9 mouse cellular contexts compared by ENCODE assay signal in the genomic region with DNA sequence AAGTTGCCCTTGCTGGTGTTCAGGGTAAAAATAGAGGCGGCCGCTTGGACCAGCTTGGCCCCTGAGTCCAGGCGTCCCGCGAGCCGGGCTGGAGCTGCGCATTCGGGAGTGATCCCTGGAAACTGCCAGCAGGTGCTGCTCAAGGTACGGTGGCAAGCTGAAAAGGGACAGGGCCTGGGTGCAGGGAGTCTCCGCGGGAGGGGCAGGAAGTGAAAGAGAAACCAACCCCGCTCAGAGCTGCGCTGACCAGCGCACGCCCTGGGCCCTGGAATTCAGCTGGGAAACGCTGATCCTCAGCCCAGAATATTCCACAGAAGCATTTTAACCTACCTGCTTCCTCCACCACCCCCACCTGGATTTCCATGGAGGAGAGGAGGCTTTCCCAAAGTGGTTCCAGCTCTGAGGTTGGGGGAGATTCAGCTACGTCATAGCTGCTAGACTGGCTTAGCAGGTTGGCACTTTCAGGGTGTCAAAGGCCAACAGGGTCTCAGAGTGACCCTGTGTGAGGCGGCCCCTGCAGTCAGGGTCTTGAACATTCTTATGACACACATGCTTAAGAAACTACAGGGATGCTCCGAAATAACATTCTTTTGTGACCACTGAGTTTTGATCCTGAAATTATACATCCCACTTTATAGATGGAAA. TPM values are rescaled to one million over a fixed set of nuclear protein-coding genes. Genes with fewer than 3 reads are reported as not detected.
DNase-seq lines count a peak whose midpoint lies in the region; ATAC-seq and TF ChIP-seq lines count a peak whose summit lies in the region.
"Had no signal": no experiment of that assay in that cellular context is flagged by ENCODE, and none has a peak within 500 bp of the region (broad histone marks: within the 10 kb centered on the region; RNA-seq: fewer than 3 reads in every experiment).

No protein-coding gene starts in this region.

- H3K36me3 ChIP-seq in neural tube, embryonic 11.5 days (ENCODE audit: control insufficient read depth, insufficient read depth, low read length): no peaks in the 10 kb centered on the region
- no peaks in the 10 kb centered on the region for H3K36me3 ChIP-seq in embryonic facial prominence, embryonic 11.5 days (replicated peaks; ENCODE audit: control insufficient read depth, insufficient read depth, low read depth, low read length)
- H3K36me3 ChIP-seq in kidney, adult 2 months (ENCODE audit: control insufficient read depth, insufficient read depth, low read length): no peaks in the 10 kb centered on the region
- H3K36me3 ChIP-seq in liver, adult 2 months (ENCODE audit: control insufficient read depth, insufficient read depth, low read length): no peaks in the 10 kb centered on the region
- no peaks in the 10 kb centered on the region for H3K36me3 ChIP-seq in midbrain, postnatal 0 days (ENCODE audit: insufficient read depth, low read length)

- DNase-seq in neural tube, embryonic 11.5 days (ENCODE audit: low spot score): peak; percentile 75
- no peak for DNase-seq in neural tube, embryonic 10.5 days (ENCODE audit: extremely low spot score, low spot score)
- DNase-seq in embryonic facial prominence, embryonic 11.5 days (ENCODE audit: low spot score): peak; percentile 82
- peak; percentile 58 for DNase-seq in heart, adult 8-10 months (ENCODE audit: low spot score)
- DNase-seq in kidney, adult 2 months: peak; percentile 81
- DNase-seq in liver, adult 2 months (ENCODE audit: extremely low read depth, low read depth, low spot score): peak; percentile 88
- peak; percentile 71 for DNase-seq in midbrain, postnatal 0 days (ENCODE audit: low spot score)
- DNase-seq in spleen, postnatal 36 days (ENCODE audit: low spot score in 2 of 2): peak; percentile 51 to 58

- H3K4me3 ChIP-seq in neural tube, embryonic 11.5 days (ENCODE audit: low read depth, low read length): peak overlapping the region; percentile 45
- peak overlapping the region; percentile 40 for H3K4me3 ChIP-seq in embryonic facial prominence, embryonic 11.5 days (ENCODE audit: low read depth, low read length)
- peak overlapping the region; percentile 50 for H3K4me3 ChIP-seq in kidney, adult 2 months (ENCODE audit: insufficient read depth, low read depth, low read length)
- H3K4me3 ChIP-seq in liver, adult 2 months (ENCODE audit: insufficient read depth, low read depth, low read length): peak overlapping the region; percentile 72
- H3K4me3 ChIP-seq in midbrain, postnatal 0 days (ENCODE audit: low read depth, low read length): peak overlapping the region; percentile 38

- H3K4me1 ChIP-seq in neural tube, embryonic 11.5 days (ENCODE audit: control insufficient read depth, insufficient read depth, low read length): peaks cover 4% of the 10 kb centered on the region
- no peaks in the 10 kb centered on the region for H3K4me1 ChIP-seq in embryonic facial prominence, embryonic 11.5 days (ENCODE audit: control insufficient read depth, insufficient read depth, low read length)
- no peaks in the 10 kb centered on the region for H3K4me1 ChIP-seq in kidney, adult 2 months (ENCODE audit: control insufficient read depth, insufficient read depth, low read length)
- peaks cover 18% of the 10 kb centered on the region for H3K4me1 ChIP-seq in liver, adult 2 months (ENCODE audit: control insufficient read depth, insufficient read depth, low read length)
- H3K4me1 ChIP-seq in midbrain, postnatal 0 days (ENCODE audit: insufficient read depth, low read length): 0 out of 2 replicates have a peak, but pooled peaks cover 4% of the 10 kb centered on the region

- peak overlapping the region; percentile 85 for H3K4me2 ChIP-seq in neural tube, embryonic 11.5 days (ENCODE audit: low read depth)
- peak overlapping the region; percentile 84 for H3K4me2 ChIP-seq in embryonic facial prominence, embryonic 11.5 days (ENCODE audit: low read depth, low read length)
- H3K4me2 ChIP-seq in midbrain, postnatal 0 days (ENCODE audit: low read depth, low read length, poor library complexity, severe bottlenecking): peak overlapping the region; percentile 71

- peak overlapping the region; percentile 51 for H3K9ac ChIP-seq in neural tube, embryonic 11.5 days (ENCODE audit: low read length)
- peak overlapping the region; percentile 69 for H3K9ac ChIP-seq in embryonic facial prominence, embryonic 11.5 days (replicated peaks; ENCODE audit: low read length)
- H3K9ac ChIP-seq in liver, adult 2 months (ENCODE audit: low read depth, low read length): peak overlapping the region; percentile 90
- H3K9ac ChIP-seq in midbrain, postnatal 0 days (replicated peaks; ENCODE audit: low read length, poor library complexity, severe bottlenecking): no peak overlapping the region; the same call in 1 of the 2 replicates

- peak; percentile 85 for ATAC-seq in neural tube, embryonic 11.5 days (ENCODE audit: insufficient read depth, low FRiP score, low TSS enrichment)
- ATAC-seq in embryonic facial prominence, embryonic 11.5 days (replicated peaks; ENCODE audit: insufficient number of reproducible peaks, low FRiP score, low TSS enrichment, low read depth): peak; percentile 83
- peak; percentile 88 for ATAC-seq in midbrain, postnatal 0 days (ENCODE audit: low FRiP score)

- peak; percentile 84 for TF ChIP-seq CTCF in kidney, adult 2 months (conservative IDR thresholded peaks at IDR 0.05; ENCODE audit: insufficient read depth, insufficient read length, low read depth, low read length)
- TF ChIP-seq CTCF in liver, adult 2 months (IDR thresholded peaks at IDR 0.05; ENCODE audit: low read depth, low read length): peak; percentile 92
- TF ChIP-seq CTCF in midbrain, postnatal 0 days (IDR thresholded peaks at IDR 0.05): peak; percentile 79

- H3K27me3 ChIP-seq in neural tube, embryonic 11.5 days (ENCODE audit: control insufficient read depth, insufficient read depth, low read length): peaks cover 4% of the 10 kb centered on the region; the same call in 1 of the 2 replicates
- 0 out of 2 replicates have a peak, but pooled peaks cover 3% of the 10 kb centered on the region for H3K27me3 ChIP-seq in embryonic facial prominence, embryonic 11.5 days (ENCODE audit: control insufficient read depth, insufficient read depth, low read length)
- no peaks in the 10 kb centered on the region for H3K27me3 ChIP-seq in kidney, adult 2 months (replicated peaks; ENCODE audit: control insufficient read depth, insufficient read depth, low read length)
- H3K27me3 ChIP-seq in liver, adult 2 months (ENCODE audit: control insufficient read depth, insufficient read depth, low read length): no peaks in the 10 kb centered on the region
- peaks cover 4% of the 10 kb centered on the region; the same call in 1 of the 2 replicates for H3K27me3 ChIP-seq in midbrain, postnatal 0 days (ENCODE audit: insufficient read depth, low read length)

- no peaks in the 10 kb centered on the region for H3K9me3 ChIP-seq in neural tube, embryonic 11.5 days (ENCODE audit: control insufficient read depth, low read length)
- H3K9me3 ChIP-seq in embryonic facial prominence, embryonic 11.5 days (replicated peaks; ENCODE audit: control insufficient read depth, low read length): no peaks in the 10 kb centered on the region
- H3K9me3 ChIP-seq in midbrain, postnatal 0 days (ENCODE audit: low read length): no peaks in the 10 kb centered on the region

- H3K27ac ChIP-seq in neural tube, embryonic 11.5 days (ENCODE audit: low read depth, low read length): no peak overlapping the region
- H3K27ac ChIP-seq in embryonic facial prominence, embryonic 11.5 days (replicated peaks; ENCODE audit: low read depth, low read length): no peak overlapping the region
- H3K27ac ChIP-seq in kidney, adult 2 months (ENCODE audit: insufficient read depth, low read depth, low read length): no peak overlapping the region
- peak overlapping the region; percentile 88 for H3K27ac ChIP-seq in liver, adult 2 months (replicated peaks; ENCODE audit: insufficient read depth, low read depth, low read length)
- H3K27ac ChIP-seq in midbrain, postnatal 0 days (ENCODE audit: low read depth, low read length): no peak overlapping the region

- WGBS in neural tube, embryonic 11.5 days: 8% methylated on average over 19 of the region's 19 CpGs
- 6% methylated on average over 19 of the region's 19 CpGs for WGBS in embryonic facial prominence, embryonic 11.5 days
- 7% methylated on average over 19 of the region's 19 CpGs for WGBS in kidney, adult 2 months
- WGBS in liver, adult 2 months: 6% methylated on average over 19 of the region's 19 CpGs
- WGBS in midbrain, postnatal 0 days: 8% methylated on average over 19 of the region's 19 CpGs

- TF ChIP-seq POLR2A in kidney, adult 2 months (IDR thresholded peaks at IDR 0.05; ENCODE audit: low read depth, low read length): no peak
- TF ChIP-seq POLR2A in liver, adult 2 months (IDR thresholded peaks at IDR 0.05; ENCODE audit: extremely low read depth, insufficient read depth, low read length): no peak

- no peaks in the 10 kb centered on the region; the same call in 1 of the 2 replicates for H3K79me2 ChIP-seq in liver, adult 2 months (ENCODE audit: control insufficient read depth, insufficient read depth, low read length)

RNA-seq across cellular contexts. Expression of a gene that starts 0.7 kb away (rescaled TPM):
- polyA plus RNA-seq in neural tube, embryonic 11.5 days (2014; fragmentation: Nextera tagmentation; extraction: Ambion mirVana): 0.72 and 0.77 TPM in 2 replicates
- 4.4 and 4.5 TPM in 2 replicates for polyA plus RNA-seq in embryonic facial prominence, embryonic 11.5 days (2014; fragmentation: Nextera tagmentation; extraction: Ambion mirVana)
- 1 to 10 TPM; 1.4 to 2.8 (median 2.3) TPM for total RNA-seq in heart, adult 8-10 months (2022)
- polyA plus RNA-seq in kidney, adult 2 months (2012; rRNA removed): 0.23 and 0.42 TPM in 2 replicates
- 1.5 and 1.7 TPM in 2 replicates for total RNA-seq in liver, adult 2 months (2014; rRNA removed)
- polyA plus RNA-seq in liver, adult 2 months (2012; rRNA removed): 1.7 and 5.1 TPM in 2 replicates
- total RNA-seq in midbrain, postnatal 0 days (2014; rRNA removed): 0.33 and 0.88 TPM in 2 replicates
- polyA plus RNA-seq in midbrain, postnatal 0 days (2015; fragmentation: Nextera tagmentation; extraction: Ambion mirVana): 2.0 and 2.1 TPM in 2 replicates
- total RNA-seq: MEL had no signal
